Mouse (Mus musculus) frontal cortex, postnatal 10 days (tissue): ENCODE measurements around the gene Aldh1l1.

ENCODE experiments used
- DNase-seq, 2 experiments: peaks; one replicate each; pipeline ENCODE4 v3.0.0; 2022; ENCODE audit warnings: low spot score in 2 of 2, mixed read lengths in 1 of 2

Aldh1l1 gene

DNA sequence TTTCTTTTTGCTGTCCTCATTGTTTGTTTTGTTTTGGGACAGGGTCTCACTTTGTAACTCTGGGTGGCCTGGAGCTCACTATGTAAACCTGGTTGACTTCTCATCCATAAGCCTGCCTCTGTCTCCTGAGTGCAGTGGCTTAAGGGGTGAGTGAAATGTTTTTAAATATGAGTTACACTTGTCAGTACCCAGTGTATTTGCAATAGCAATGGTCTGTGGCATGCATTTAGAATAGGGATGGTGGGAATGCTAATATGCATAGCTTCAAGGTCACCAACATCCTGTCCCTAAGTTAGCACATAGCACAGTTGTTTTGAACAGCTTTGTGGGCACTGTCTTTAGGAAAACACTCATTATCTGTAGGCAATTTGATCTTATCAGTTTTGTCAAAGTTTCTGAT is 21.2 kb downstream of the Aldh1l1 start:
- DNase-seq, result no peak

DNA sequence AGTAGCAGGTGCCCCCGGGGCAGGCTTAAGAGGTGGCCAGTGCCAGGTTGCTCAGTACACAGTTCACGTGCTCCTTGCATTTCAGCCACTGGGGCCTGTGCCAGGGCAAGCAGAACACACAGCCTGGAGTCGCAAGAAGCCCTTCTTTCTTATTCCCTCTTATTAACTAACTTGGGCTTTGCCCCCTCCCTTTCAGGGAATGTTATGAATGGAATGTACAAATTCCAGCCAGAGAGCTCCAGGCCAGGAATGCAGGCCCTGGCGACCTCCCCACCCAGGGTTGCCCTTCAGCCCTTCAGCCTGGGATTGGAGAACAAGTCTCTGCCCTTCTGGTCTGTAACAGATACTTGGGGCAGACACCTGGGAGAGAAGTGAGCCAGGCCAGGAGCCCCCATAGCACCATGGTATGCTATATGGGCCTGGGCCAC is 22.0 kb downstream of the Aldh1l1 start:
- peak; percentile 48 to 58 for DNase-seq

DNA sequence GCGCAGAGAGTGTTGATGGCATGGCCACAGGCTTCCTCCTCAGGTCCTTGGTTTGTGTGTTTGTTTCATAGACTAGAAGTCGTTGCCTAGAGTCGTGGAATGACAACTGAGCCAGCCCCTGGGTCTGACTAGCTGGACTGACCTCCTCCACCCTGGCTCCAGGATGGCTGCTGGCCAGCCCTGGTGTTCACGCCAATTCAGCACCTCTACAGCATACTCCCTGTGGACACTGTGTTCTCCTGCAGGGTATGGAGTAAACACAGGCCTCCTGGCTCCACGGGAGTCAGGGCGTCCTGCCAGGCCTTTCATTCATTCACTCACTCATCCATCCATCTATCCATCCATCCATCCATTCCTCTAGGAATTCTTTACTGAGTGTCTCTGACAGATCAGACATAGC is 22.9 kb downstream of the Aldh1l1 start:
- peak in 1 of 2 experiments; percentile 51 for DNase-seq

DNA sequence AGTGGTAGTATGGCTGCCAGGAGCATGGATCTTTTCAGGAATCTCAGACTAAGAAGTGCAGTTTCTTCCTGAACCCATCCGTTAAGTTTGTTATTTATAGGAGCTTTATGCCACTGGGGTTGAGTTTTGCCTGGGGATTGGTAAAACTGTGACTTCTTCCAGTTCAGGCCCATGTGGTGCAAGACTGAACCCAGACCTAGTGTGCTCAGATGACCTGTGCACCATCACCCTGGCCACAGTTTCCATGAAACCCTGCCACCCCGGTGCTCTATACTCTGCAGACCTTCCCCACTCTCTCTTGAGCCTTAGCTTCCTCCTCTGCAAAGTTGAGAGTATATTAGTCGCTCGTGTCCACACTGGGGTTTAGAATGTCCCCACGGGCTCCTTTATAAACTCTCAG is 26.2 kb downstream of the Aldh1l1 start:
- DNase-seq, result no peak

DNA sequence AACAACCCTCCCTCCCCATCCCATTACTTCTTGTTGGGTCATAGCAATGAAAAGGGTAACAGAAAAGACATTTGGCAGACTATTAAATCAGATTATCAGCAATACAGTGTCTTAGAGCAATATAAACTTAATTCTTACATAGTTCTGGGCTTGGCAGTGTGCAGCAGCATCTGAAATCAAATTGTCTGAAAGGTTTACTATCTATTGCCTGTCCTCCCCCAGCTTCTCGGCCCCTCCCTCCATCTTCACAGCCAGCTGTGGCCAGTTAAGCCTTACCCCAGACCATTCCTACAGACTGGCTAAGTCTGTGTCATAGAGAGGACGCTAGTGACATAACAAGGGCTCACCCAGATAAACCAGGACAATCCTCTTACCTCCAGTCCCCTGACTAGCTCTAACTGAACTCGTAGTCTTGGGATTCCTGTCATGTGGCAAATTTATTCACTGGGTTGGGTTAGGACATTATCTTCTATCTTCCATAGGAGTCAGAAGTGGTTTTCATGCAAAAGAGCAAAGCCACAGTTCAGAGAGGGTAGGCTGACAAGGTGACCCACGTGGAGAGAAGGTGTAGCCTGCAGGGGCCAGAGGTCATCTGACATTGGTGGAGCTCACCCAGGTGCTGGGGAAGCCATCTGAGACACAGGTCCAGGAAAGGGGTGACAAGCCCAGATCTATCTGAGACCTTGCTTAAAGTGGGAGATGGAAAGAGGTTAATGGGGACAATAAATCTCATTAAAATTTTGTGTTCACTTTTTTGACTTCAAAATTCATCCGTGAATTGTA is 27.0 kb downstream of the Aldh1l1 start:
- DNase-seq, result no peak

DNA sequence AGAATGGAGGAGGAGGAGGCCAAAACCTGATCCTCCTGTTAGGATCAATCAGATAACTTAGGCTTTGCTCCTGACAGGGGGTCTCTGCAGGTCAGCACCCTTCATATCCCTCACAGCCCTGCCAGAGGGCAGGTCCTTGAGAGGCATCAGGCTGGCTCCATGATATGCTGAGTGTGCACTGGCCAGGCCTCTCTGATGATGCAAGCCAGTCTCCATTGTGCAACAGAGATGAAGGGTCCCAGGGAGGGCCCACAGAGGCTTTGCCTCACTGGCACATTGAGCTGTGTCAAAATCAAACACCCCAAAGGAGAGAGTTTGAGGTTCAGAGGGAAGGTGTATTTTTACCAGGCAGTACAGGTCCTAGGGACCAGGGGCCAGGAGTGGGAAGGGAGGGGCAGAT is 28.1 kb downstream of the Aldh1l1 start:
- DNase-seq, result no peak

DNA sequence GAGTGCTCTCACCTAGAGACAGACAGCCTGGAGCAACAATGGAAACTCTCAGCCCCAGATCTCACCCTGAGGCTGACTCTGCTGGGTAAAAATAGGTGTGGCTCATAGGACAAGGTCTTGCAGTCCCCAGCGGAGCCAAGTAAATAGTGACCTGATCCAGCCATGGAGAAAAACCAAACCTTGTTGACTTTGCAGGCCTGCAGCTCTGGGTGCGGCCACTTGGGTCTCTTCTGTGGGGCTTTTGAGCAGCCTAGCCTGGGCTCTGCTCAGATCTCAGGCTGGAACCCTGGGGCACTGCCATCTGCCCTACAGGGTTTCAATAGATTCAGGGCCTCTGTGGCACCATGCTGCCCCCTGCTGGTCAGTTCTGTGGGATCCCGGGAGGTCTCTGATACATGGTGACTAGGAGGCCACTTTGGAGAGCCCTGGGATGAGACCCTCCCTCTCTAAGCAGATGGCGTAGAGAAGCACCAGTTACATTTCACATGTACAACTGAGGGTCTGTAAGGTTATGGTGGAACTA is 28.7 kb downstream of the Aldh1l1 start:
- peak; percentile 63 to 81 for DNase-seq

DNA sequence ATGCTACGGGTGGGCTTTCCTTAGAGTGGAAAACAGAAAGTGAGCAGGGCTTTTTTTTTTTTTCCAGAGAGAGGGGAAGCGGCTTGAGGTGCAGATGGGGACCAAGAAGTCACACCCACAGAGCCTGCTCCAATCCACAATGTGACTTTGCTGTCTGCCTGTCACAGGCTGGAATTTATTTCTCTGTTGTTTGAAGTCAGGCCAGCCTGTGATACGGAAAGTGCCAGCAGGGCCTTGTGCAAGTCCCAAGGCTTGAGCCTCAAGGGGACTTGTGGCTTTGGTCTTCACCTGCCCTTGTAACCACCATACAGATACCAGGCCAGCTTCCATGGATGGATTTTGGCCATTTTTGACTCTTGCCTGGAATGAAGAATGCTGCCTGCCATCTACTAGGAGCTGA is 32.7 kb downstream of the Aldh1l1 start:
- no peak for DNase-seq

DNA sequence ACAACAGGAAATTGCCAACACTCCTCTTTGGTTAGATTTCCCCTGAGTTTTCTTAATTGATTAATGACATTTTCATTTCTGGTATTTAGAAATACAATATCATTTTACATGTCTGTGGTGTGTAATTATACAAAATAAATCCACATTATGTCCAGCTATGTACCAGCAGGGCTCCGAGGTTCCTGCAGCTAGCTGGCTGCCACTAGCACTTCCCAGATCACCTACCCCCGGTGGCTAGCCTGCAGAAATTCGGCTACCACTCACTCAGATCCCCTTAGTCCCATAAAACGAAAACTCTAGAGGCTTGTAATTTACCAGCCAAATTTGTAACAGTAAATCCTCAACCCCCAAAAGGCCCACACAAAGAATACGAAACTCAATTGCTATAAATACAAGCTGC is 33.1 kb downstream of the Aldh1l1 start:
- DNase-seq, result no peak

DNA sequence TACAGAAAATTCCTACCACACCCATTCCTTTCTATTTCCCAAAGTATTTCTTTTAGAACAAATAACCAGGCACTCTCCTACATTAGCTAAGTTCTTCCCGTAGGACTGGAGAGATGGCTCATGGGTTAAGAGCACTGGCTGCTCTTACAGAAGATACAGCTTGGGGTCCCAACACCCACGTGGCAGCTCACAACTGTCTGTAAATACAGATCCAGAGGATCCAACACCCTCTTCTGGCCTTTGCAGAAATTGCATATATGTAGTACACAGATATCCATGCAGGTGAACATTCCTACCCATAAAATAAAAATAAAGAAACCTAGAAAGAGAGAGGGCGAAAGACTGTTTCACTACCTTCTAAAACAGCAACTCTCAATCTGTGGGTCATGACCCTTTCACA is 40.2 kb downstream of the Aldh1l1 start:
- no peak for DNase-seq

DNA sequence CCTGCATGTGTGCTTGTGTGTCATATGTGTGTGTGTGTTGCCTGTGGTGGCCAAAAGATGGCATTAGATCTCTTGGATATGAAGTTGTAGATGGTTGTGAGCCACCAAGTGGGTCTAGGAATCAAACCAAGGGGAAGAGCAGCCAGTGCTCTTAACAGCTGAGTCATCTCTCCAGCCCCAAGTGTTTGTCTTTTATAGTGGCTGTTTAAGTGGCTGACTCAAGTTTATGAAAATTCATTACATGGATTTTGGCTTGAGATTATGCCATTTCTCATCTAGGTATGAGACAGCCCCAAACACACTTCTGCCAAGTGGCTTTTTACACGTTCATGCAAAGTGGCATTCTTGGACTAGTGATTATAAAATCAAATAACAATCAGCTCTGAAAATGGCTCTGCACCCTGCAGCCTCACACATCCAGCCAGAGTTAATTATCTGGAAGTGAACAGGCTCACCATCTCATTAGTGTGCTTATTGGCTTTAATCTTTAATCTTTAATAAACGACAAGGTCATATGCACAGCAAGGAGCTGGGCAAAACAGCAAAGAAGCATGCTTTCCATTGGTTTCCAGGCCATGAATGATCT is 43.3 kb downstream of the Aldh1l1 start:
- no peak for DNase-seq

DNA sequence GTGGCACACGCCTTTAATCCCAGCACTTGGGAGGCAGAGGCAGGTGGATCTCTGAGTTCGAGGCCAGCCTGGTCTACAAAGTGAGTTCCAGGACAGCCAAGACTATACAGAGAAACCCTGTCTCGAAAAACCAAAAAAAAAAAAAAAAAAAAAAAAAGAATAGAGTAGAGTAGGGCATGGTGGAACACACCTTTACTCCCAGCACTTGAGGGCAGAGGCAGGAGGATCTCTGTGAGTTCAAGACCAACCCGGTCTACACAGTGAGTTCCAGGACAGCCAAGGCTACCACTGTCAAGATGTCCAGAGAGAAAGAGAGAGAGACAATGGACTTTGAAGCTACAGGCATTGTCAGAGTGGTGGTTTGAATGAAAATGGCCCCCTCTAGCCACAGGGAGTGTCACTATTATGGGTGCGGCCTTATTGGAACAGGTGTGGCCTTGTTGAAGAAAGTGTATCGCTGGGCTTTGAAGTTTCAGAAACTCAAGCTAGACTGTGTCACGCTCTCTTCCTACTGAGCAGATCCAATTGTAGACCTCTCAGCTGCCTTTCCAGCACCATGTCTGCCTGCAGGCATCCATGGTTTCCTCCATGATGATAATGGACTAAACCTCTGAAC is 46.5 kb downstream of the Aldh1l1 start:
- no peak for DNase-seq

DNA sequence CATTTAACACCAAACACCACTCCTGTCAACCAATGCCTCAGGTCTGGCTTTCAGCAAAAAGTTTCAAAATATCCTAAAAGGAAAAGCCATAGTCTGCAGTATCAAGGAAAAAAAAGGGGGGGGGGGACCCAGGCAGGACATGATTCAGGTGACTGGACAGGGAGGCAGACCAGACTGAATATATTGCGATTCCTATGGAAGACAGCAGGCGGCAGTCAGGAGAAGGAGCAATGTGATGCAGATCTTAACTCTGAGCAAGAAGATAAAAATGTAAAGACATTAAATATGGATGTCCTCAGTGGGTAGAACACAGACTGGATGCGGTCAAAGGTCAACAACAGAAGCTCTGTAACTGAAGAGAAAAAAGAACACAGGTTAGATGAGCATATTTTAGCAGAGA is 47.3 kb downstream of the Aldh1l1 start:
- DNase-seq, result no peak

DNA sequence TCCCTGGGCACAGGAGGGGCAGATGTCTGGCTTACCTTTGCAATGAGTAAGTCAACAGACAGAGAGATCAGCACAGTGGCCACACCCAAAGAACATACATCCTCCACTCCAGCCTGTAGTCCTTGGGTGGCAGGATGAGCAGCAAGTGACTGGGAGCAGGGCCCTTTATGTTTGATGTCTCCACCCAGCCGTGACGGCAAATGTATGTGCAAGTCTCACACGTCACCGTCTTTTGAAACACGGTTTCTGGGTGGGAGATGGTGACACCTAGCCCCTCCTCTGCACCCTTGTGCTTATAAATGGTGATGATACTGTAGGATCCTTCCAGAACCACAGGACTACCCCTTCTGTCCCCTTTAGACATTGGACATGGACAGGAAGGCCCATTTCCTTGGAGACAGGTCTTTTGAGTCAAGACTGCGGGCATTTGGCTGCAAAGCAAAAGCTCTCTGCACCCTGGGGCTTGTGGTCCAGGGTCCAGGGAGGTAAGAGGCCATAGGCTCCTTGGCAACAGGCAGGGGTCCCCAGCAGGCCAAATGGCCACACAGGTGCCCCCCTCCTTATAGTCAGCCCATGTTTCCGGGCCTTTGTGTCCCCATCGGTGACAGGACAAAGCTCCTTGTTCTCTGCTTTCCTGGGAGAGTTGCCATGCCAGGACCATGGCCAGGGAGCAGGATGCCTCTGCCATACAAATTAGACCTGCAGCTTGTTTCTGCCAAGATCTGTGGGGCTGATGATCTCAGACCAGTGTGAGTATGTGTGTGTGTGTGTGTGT is 48.7 kb downstream of the Aldh1l1 start:
- peak; percentile 69 to 86 for DNase-seq

DNA sequence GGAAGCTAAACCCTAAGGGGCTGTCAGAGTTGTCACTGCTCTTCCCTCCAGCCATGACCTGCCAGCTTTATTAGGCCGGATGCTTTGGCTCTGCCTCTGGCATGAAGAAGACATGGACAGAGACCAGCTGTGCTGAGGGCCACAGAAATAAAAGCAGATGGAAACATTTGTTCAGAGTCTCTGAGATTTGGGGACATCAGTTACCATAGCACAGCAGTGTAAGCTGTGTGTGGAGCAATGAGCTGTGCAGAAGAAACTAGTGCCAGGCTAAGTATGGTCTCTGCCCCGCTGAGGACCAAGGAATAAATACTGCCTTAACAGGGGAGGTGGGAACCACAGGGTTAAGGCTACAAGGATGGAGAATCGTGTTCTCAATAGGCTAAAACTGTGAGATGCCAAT is 50.6 kb downstream of the Aldh1l1 start:
- no peak for DNase-seq

DNA sequence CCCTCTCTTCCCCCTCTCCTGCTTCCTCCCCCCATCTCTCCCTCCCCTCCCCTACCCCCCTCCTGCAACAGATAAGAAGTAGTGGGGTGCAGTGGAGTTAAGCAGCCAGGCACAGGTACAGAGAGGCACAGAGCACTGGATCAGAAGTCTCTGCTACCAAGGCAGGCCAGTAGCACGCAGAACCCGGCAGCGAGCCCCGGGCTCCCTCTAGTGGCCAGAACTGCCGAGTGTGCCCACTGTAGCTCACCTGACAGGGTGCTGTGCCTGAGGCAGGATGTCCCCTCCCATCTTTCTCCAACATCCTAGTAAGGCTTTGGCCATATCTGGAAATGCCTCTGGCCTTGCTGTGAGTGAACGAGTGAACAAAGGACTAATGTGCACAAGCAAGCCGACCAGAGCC is 51.7 kb downstream of the Aldh1l1 start:
- DNase-seq, result peak; percentile 63 to 83

DNA sequence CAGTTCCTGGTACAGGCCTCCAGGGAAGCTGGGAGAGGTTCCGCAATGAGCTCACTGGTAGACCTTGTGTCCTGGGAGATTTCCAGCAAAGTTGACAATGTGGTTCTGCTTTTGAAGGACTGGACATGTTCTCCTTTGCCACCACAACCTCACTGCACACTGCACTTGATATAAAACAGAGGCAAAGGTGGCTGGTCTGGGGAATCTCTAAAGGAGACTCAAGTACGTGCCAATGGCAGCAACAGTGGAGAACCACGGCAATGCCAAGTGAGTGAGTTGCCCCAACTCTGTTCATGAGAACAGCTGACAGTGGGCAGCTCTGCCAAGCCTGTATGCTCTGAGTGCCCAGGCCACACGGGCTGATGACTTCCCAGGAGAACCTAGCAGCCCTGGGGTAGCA is 53.0 kb downstream of the Aldh1l1 start:
- DNase-seq, result no peak

DNA sequence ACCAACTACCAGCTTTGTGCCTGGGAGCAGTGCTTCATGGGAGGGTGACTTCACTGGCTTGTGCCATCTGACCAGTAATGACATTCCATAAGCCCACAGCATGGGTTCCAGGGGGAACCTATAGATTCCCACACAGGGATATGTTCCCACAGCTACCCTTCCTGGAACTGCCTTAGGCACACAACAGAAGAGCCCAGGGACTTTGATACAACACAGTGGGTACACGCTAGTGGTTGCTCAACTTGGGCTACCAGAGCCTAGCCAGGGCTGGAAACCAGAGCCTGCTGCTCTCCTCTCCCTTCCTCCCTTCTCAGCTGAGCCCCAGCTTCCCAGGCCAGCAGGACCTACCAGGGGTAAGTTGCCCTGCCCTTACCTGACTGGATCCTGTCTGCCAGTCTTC is 54.3 kb downstream of the Aldh1l1 start:
- DNase-seq, result no peak

DNA sequence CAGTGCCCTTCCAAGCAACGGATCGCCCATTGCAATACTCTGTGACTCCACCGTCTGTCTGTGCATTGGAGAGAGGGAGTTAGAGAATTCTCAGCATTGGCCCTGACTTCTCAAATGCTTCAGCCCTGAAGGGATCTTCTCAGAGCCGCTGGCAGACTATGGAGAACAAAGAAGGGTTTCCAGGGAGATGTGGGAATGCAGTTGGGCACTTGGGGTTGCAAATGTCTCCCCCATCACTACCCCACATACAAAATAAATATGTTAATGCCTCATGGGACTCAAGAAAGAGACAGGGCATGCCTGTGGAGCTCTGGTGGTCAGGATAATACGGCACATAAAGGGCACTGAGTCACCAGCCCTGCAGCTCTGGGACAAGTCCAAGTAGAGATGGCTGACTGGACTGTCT is 55.1 kb downstream of the Aldh1l1 start:
- DNase-seq, result no peak

DNA sequence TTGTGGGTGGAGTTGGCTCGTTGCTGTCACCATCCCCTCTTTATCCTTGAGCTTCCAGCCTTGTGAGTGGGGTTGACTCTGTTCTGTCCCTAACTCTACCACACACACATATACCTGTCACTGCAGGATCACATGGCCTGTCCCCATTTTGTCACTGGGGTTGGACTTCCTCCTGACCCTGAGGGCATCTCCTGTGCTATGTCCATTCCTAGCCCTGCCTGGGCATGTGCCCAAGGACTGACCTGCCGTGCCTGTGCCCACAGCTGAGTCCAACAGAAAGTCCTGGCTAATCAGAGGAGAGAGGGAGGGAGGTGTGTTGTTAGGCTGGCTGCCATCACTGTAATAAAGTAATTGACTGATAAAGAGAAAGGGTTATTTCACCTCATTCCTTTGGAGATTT is 58.2 kb downstream of the Aldh1l1 start:
- no peak for DNase-seq

DNA sequence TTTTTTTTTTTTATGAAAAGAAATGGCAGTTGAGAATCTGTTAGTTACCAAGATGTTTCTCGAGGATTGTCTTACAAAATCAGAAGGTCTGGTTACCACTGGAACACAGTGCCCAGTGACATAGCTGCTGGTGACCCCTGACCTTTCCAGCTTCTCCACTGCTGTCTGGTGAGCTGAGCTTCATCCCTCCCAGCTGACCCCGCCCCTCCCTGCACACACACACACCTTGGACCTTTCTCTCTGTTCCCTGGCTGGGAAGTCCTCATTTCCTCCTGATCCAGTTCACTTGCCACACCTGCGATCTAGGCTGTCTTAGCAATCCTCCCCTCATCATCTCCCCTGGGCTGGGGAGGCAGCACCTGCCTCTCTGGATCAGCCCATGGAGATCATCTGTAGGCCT is 60.0 kb downstream of the Aldh1l1 start:
- DNase-seq, result no peak

DNA sequence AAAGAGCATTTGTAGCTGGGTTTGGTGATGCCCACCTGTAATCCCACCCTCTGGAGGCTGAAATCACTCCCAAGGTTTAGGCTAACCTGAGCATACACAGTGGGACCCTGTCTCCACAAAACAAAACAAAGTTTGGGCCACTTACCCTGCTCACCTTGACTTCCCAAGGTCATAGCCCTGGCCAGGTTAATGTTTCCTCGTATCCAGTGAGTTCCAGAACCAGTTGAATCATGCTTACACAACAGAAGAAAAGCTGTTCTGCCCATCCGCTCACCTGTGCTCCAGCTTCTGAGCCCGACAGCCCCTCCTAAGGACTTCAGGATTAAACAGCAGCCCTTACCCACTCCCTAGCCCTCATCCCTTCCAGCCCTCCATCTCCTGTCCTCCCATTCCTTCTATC is 60.8 kb downstream of the Aldh1l1 start:
- no peak for DNase-seq
